Mouse (Mus musculus): ENCODE data around the gene Rgs3. TPM values are rescaled to one million over a fixed set of nuclear protein-coding genes. Genes with fewer than 3 reads are reported as not detected.

The Rgs3 gene
- total RNA-seq, 2 experiments from 2014 or later, result 7.5 to 9.5 TPM

GRCm38 (mm10) chr4:62681467-62681866 lies 121.8 kb downstream of the Rgs3 start:
- DNase-seq, result no peak
- intact Hi-C loops (cut with DNase I), result no loop called here

- no peak for DNase-seq
- intact Hi-C loops (cut with DNase I), result no loop called here
Measured at GRCm38 (mm10) chr4:62682371-62682770, 122.7 kb downstream of the Rgs3 start.

GRCm38 (mm10) chr4:62683148-62683547 lies 123.5 kb downstream of the Rgs3 start:
- no peak for DNase-seq
- intact Hi-C loops (cut with DNase I), result no loop called here

DNA sequence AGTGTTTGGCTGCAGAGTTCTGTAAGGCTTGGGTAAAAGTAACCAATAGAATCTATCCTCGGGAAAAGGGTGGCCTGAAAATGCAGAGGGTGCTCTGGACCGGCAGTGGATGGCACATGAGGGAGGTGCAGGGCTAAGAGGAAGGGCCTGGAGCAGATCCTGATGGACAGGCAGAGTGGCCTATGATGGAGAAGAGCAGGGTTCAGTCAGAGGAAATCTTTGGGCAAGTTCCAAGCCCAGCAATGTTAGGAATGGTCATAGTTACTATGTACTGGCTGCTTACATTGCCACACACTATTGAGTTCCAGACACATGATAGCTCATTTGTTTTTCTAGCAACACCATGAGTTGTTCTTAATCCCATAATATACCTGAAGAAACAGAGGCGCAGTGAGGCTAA lies 124.7 kb downstream of the Rgs3 start:
- intact Hi-C loops (cut with DNase I), result no loop called here
- no peak for DNase-seq

GRCm38 (mm10) chr4:62685268-62685667 lies 125.6 kb downstream of the Rgs3 start:
- intact Hi-C loops (cut with DNase I), result no loop called here
- no peak for DNase-seq

DNA sequence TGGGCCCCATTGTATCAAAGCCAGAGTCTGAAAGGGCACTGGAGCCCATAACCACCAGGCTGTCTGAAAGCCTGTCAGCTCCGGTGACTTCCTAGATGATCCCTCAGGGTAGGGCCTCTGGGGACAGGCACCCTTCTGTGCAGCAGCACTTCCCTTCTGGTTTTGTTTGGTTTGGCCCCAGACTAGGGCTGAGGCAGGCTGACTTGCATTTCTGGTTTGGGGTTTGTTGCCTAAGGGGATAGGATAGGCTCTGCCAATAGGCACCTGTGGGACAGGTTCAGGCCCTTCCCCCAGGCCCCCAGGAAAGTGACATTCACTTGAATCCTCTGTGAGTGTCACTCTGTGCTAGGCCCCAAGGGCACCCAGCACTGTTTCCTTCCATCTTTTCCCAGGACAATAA lies 127.1 kb downstream of the Rgs3 start:
- DNase-seq, result no peak
- intact Hi-C loops (cut with DNase I), result no loop called here

- intact Hi-C loops (cut with DNase I), result no loop called here
- no peak for DNase-seq
Measured at GRCm38 (mm10) chr4:62688142-62688541, 128.5 kb downstream of the Rgs3 start.

DNA sequence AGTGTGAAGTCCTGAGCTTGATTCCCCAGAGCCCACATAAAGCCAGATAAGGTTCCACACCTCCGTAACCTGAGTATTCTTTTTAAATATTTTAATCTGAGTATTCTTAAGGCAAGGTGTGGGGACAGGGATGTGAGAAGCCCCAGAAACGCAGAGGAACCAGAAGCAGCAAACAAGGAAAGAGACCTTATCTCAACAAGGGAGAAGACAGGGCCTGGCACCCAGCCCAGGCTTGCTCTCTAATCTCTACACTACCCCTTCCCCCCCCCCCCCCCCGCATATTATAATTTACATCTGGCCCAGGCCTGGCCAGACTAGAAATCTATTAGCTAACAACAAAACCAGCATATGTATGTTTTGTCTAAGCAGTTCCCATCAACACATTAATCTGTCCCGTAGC lies 131.3 kb downstream of the Rgs3 start:
- intact Hi-C loops (cut with DNase I), result no loop called here
- DNase-seq, result no peak

DNA sequence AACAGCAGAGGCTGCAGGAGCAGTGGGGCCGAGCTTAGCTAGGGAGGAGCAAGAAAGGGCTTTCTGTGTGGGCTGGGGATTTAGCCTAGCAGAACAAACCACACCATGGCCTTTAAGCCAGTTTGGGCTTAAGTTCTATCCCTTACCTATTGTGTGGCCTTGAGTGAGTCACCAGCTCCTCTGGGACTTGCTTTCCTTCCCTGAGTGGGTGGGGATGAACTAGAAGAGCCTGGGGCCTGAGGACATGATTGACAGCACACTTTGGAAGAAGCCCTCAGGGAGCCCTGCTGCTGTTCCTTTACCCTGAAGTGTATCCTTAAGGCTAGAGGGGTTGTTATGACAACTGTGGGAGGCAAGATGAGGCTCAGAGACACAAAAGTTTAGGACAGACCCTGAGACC lies 132.0 kb downstream of the Rgs3 start:
- no peak for DNase-seq
- intact Hi-C loops (cut with DNase I), result no loop called here

DNA sequence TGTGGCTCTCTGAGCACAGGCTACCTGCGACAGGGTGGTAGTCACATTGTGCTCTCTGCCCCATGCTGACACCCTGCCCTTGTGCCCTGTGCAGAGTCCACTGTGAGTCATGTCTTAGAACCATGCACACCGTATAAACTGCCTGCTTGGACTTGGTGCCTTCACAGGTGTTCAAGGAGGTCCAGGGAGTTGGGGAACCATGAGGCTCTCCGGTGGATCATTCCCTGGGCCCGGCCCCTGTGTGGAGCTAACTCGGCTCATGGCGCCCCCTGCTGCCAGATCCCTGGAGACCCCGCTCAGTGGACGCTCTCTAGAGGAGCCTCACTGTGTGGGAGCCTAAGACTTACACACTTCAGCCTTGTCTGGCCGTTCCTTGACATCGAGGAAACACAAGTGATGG lies 134.2 kb downstream of the Rgs3 start:
- DNase-seq, result no peak
- intact Hi-C loops (cut with DNase I), result no loop called here

GRCm38 (mm10) chr4:62694703-62695439 lies 135.2 kb downstream of the Rgs3 start:
- no peak for DNase-seq
- intact Hi-C loops (cut with DNase I), result no loop called here

DNA sequence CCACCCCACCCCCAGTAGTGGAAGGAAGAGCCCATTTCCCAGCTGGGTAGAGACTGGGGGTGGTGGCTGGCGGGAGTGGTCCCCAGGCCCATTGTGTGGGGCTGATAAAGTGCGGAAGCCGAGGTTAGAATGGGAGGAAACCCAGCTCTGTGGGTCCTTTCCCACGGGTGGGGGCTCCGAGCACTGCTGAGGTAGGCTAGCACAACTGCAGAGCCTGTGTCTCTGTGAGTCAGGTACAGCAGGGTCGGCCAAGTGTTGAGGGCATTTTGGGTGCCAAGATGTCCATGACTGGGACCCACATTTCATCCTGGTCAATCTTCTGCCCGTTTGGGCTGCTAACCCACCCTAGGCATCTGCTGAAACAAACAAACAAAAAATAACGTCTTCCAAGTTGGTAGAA lies 135.9 kb downstream of the Rgs3 start:
- intact Hi-C loops (cut with DNase I), result no loop called here
- DNase-seq, result no peak

GRCm38 (mm10) chr4:62695946-62696345 lies 136.3 kb downstream of the Rgs3 start:
- intact Hi-C loops (cut with DNase I), result loop anchor here (1.0 kb wide), 1 partner anchor 135 kb away; no protein-coding TSS in a partner anchor
- DNase-seq, result no peak

DNA sequence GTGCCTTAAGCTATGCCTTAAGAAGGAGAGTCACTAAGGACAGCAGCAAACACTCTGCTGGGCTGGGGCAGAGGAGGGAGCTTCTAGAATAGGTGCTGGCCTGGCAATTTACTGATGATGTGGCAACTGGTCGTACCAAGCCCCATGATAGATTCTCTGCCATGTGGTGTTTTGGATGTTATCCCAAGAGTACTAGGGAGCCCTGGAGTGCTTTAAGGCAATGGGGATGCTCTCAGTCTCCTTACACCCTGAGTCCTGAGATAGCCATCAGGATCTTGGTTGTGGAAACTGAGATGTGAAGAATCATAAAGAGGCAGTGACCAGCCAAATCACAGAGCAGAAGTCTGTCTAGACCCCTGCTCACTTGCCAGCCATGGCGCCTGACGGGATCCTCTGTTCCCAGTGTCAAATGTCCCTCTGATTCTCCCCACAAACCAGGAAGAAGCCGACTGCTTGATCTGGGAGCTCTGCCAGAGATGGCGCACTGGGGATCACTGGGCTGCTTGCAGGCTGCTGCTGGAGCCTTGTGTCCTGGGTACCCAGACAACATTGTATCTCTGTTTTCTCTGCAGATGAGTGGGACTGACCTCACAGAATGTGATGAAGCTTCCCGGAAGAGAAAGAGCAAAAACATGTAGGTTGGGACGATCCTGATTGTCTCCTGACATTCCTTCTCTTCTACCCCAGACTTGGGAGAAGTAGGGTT lies 137.2 kb downstream of the Rgs3 start:
- intact Hi-C loops (cut with DNase I), result loop anchor here (1.0 kb wide), 2 partner anchors 64 to 136 kb away; no protein-coding TSS in a partner anchor
- DNase-seq, result peak; percentile 42 to 51

DNA sequence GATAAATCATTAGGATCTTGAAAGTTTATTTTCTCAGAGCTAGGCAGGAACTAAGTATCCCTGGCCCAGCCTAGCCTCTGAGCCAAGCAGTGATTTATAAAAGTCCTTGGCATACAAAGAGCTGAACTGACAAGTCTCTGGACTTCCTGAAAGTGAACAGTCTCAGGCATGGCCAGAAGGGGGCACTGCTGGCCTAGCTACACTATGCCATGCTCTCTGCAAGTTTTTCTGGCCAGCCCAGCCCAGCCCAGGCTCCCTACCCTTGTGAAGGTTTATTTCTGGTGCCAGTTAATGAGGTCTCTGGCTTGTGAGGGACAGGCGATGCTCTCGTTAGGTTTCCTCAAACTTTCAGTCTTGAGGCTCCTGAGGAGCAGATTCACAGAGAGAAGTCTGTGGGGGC lies 137.8 kb downstream of the Rgs3 start:
- DNase-seq, result peak; percentile 90 to 91
- intact Hi-C loops (cut with DNase I), result loop anchor here (1.0 kb wide), 1 partner anchor 64 kb away; no protein-coding TSS in a partner anchor

- no peak for DNase-seq
Measured at GRCm38 (mm10) chr4:62698521-62698920, 138.9 kb downstream of the Rgs3 start.

GRCm38 (mm10) chr4:62699191-62699812 lies 139.7 kb downstream of the Rgs3 start:
- intact Hi-C loops (cut with DNase I), result no loop called here
- peak; percentile 82 to 92 for DNase-seq

More at GRCm38 (mm10) chr4:62698521-62698920, 138.9 kb downstream of the Rgs3 start:
- intact Hi-C loops (cut with DNase I), result loop anchor here (1.0 kb wide), 1 partner anchor 66 kb away; no protein-coding TSS in a partner anchor

- intact Hi-C loops (cut with DNase I), result no loop called here
- DNase-seq, result no peak
Measured at GRCm38 (mm10) chr4:62700426-62700825, 140.8 kb downstream of the Rgs3 start.

- no peak for DNase-seq
- intact Hi-C loops (cut with DNase I), result no loop called here
Measured at GRCm38 (mm10) chr4:62703151-62703550, 143.5 kb downstream of the Rgs3 start.

GRCm38 (mm10) chr4:62704204-62704603 lies 144.6 kb downstream of the Rgs3 start:
- DNase-seq, result no peak
- intact Hi-C loops (cut with DNase I), result no loop called here

DNA sequence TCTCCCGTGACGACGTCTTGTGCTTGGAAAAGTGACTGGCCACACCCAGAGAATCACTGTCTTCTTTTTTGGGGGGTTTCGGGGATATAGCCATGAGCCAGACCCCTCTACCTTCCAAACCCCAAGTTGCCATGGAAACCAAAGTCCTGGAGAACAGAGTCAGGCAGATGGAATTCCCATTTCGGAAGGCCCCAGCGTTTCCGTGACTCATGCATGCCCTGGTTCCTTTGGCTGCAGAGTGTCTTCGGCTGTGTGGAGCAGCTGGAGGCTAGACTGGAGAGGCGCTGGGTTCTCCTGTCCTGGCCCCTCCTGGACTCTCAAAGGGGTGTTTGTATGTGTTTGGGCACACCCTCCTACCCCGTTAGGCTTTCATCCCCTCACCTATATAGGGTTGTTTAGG lies 145.4 kb downstream of the Rgs3 start:
- intact Hi-C loops (cut with DNase I), result no loop called here
- peak in 1 of 2 experiments; percentile 35 for DNase-seq
